Mouse (Mus musculus): ENCODE measurements around the gene Krtap21-1.

Gene Krtap21-1

DNA sequence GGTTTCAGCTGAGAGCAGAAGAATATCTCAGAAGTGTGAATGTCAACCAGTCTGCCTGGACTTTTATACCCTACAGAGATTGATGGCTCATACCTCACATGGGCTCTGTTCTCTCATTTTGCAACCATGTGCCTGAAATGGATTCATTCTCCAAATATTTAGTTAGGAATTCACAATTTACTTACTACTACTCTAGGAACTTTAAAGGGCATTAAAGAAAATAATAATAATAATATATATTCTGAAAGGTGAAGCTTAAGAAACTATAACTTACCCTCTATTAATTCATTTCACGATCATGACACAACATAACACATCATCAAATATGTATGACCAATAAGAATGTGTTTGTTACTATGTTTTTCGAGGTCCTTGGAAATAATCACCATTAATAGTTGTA, at the start of gene Krtap21-1:
Gene Krtap21-1, minus strand, starts transcription at position 101 of the 400 bp plus-strand sequence.
- DNase-seq (ENCODE audit: low spot score) = no peak

DNA sequence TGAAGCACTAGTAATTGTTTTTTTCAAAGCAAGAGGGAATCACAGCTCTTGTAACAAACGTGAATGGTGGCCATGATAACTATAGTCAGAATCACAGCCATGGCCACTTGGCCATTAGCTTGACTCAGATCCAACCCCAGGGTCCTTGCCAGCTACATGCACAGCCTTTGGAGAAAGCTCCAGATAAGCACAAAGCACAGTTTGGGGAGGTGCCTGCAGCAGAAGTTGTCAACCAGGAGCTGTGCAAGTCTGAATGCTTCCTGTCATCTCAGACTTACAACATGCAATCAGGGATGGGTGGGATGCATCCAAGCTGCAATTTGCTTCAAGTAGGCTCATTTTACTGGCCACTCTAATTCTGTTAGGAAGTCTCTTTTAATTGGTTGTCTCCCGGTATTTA, 25.9 kb upstream of the Krtap21-1 start:
- DNase-seq (ENCODE audit: low spot score) = no peak

DNA sequence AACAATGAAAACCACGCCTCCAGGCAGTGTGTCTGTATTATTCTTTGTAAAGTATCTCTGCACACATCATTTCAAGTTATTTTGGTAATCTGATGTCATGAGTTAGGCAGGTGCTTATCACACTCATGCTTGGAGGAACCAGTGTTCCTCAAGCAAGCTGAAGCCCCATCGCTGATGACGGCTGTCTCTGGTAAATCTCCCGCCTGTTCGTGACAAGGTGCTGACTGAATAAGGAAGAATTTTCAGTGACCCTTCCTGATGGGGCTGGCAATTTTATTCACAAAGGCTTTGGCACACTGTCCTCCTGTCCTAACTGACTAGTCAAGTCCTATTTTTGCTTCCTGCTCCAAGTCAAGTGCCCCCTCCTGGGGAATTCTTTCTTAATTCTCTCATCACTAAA, 21.6 kb upstream of the Krtap21-1 start:
- DNase-seq (ENCODE audit: low spot score) = no peak

DNA sequence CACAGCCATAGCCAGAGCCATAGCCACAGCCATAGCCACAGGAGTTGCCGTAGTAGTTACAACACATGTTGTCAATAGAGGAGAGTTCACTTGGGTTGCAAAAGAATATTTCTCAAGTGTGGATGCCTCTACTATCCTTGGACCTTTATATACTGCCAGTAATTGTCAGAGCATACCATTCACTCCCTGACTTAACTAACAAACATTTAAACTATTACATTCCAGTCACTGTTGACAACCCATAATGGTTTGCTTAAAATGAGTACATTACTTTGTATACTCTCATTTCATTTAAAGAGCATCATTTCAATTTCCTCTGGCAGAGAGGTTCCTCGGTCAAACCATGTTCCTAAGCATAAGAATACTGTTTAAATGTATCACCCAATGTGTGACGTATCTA, 16.3 kb upstream of the Krtap21-1 start, which contains the start of gene Krtap6-2:
Gene Krtap6-2, minus strand, starts transcription at position 101 of the 400 bp plus-strand sequence.
- DNase-seq (ENCODE audit: low spot score) = no peak

DNA sequence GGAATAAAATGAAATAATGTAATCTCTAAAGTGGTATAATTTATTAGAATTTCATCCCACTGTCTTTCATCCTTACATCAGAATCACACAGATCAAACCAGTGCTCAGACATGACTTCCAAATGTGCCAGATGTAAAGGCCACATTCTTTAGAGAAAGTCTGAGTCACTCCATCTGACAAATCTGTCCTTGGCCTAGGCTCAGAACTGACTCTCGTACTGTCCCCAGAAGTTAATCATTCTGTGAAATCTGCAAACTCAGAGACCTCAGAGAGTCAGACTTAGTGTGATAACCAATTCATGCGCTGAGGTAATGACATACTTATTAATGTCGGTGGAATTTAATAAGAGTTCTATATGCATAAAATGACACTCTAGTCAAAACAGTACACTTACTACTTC, 12.6 kb upstream of the Krtap21-1 start:
- no peak for DNase-seq (ENCODE audit: low spot score)

DNA sequence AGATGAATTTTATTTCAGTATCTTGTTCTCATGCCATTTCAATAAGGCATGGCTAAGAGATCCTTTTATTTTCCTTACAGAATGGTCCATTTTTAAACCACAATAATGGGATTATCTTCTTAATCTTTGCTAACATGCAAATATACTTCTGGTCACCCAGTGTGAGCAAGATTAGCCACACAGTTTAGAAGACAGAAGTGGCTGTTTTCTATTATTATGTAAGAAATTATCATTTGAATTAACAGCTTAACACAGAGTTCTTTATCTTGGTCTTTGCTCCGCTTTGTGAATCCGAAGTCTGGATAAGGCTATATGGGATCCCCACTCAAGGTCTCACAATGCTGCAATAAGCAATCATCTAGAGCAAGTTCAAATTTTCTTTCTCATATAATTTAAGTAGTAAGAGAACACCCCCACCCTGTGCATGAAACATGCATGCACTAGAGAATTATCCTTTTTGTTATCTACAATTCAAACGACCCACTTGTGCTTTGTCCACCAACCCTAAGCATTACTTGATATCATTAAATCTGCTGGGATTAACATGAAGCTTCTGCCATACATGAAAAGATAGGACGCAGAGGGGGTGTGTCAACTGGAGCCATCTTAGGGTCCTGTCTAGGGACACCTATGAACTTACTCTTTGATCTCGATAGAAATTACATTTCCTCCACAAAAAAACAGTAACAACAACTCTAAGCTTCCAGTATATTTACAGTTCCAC, 6.8 kb upstream of the Krtap21-1 start:
- DNase-seq (ENCODE audit: low spot score) = no peak

DNA sequence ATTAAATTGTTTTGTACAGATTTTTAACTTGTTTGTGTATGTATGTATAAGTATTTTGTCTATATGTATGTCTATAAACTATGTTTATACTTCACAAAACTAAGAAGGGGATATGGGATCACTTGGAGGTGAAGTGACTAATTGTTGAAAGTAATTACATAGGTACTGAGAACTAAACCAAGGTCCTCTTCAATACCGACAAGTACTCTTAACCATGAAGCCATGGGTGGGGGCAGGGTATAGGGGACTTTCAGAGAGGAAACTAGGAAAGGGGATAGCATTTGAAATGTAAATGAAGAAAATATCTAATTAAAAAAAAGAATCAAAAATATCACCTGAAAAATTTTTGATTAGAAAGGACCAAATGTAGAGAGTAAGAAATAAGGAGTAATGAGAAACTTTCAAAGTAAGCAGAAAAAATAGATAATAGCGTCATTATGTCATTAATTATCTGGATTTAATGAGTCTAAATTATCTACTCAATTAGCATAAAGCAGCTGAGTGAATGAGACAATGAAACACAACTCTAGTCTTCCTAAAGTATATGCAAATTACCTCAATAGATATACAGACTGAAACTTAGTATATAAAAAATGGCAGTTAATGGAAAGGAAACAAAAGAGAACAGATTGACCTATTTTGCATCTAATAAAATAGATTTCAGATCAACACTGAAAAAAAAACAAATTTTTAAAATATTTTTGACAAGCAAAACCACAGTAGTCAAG, 30.8 kb downstream of the Krtap21-1 start:
- no peak for DNase-seq (ENCODE audit: low spot score)

Measured in lung, postnatal 25 days (tissue).